Mouse (Mus musculus): ENCODE results near the gene Liph.

- TF ChIP-seq CTCF (IDR thresholded peaks at IDR 0.05; ENCODE audit: low read depth, low read length) (peak; percentile 74), POLR2A (IDR thresholded peaks at IDR 0.05; ENCODE audit: insufficient read depth, low read length) (no peak)
Observed at GRCm38 (mm10) chr16:22001172-22001571, 5.7 kb upstream of the Liph start.
